ENCODE assay signal across 14 mouse cellular contexts in the genomic region with DNA sequence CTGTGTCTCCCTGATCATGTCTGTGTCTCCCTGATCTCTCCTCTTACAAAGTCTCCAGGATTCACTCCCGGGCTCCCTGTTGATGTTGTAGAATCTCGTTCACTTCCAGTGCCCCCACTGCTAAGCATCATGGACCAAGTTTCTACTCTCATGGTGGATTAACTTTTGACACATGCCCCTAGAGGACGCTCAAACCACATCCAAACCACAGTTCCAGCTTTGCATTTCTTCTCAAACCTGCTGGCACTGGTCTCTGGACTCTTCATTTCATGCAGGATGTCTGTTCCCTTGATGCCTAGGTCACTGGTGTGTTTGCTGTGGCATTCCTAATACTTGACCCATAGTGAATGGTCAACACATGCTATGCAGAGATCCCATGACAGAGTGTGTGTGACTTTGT.
DNase-seq lines count a peak whose midpoint lies in the region; ATAC-seq and TF ChIP-seq lines count a peak whose summit lies in the region.
"Had no signal": no experiment of that assay in that cellular context is flagged by ENCODE, and none has a peak within 500 bp of the region (broad histone marks: within the 10 kb centered on the region; RNA-seq: fewer than 3 reads in every experiment).

No protein-coding gene starts in this region.

- H3K79me2 ChIP-seq in heart, adult 2 months (replicated peaks; ENCODE audit: control insufficient read depth, insufficient read depth, low read length), result no peaks in the 10 kb centered on the region

- intact Hi-C loops in heart, adult 2 months (cut with DNase I), result no loop called here
- intact Hi-C loops in heart, postnatal 25 days (cut with DNase I), result no loop called here

- DNase-seq in heart, adult 2 months, result no peak
- DNase-seq in heart, postnatal 25 days (ENCODE audit: low spot score), result no peak
- peak; percentile 20 to 50 for DNase-seq in layer of hippocampus, postnatal 10 days (ENCODE audit: low spot score in 2 of 2)
- no peak for DNase-seq in layer of hippocampus, adult 9-10 months (ENCODE audit: low spot score)
- peak; percentile 35 for DNase-seq in right cerebral cortex, adult 18-20 months
- no peak for DNase-seq in right cerebral cortex, postnatal 14 days
- DNase-seq: cerebellum, adult 2 months; kidney, postnatal 14 days; lung, postnatal 10 days; right cerebral cortex, postnatal 4 days had no signal

- no peaks in the 10 kb centered on the region for H3K27me3 ChIP-seq in heart, adult 2 months (ENCODE audit: control insufficient read depth, insufficient read depth, low read length)
- no peaks in the 10 kb centered on the region for H3K27me3 ChIP-seq in intestine, embryonic 16.5 days (replicated peaks; ENCODE audit: control insufficient read depth, insufficient read depth, low read length)
- H3K27me3 ChIP-seq: embryonic facial prominence, embryonic 12.5 days had no signal

- no peak for TF ChIP-seq EP300 in heart, adult 2 months (IDR thresholded peaks at IDR 0.05; ENCODE audit: insufficient read depth, low read depth, low read length)

- no peaks in the 10 kb centered on the region for H3K4me1 ChIP-seq in heart, adult 2 months (ENCODE audit: control insufficient read depth, insufficient read depth, low read length)
- no peaks in the 10 kb centered on the region for H3K4me1 ChIP-seq in intestine, embryonic 16.5 days (ENCODE audit: control insufficient read depth, insufficient read depth, low read length)
- H3K4me1 ChIP-seq: embryonic facial prominence, embryonic 12.5 days; forebrain, embryonic 10.5 days had no signal

- TF ChIP-seq POLR2A in heart, adult 2 months (IDR thresholded peaks at IDR 0.05; ENCODE audit: insufficient read depth, low read depth, low read length), result no peak

- H3K4me3 ChIP-seq in heart, adult 2 months, result no peak overlapping the region
- H3K4me3 ChIP-seq in intestine, embryonic 16.5 days (ENCODE audit: low read length), result no peak overlapping the region
- H3K4me3 ChIP-seq: embryonic facial prominence, embryonic 12.5 days; forebrain, embryonic 10.5 days had no signal

- 54% methylated on average over 3 of the region's 3 CpGs for WGBS in heart, adult 2 months
- WGBS in intestine, embryonic 16.5 days, result 52% methylated on average over 3 of the region's 3 CpGs

- TF ChIP-seq CTCF in heart, adult 2 months (IDR thresholded peaks at IDR 0.05), result peak; percentile 52

- no peak overlapping the region for H3K27ac ChIP-seq in heart, adult 2 months
- no peak overlapping the region for H3K27ac ChIP-seq in intestine, embryonic 16.5 days (ENCODE audit: low read length)
- H3K27ac ChIP-seq: embryonic facial prominence, embryonic 12.5 days; forebrain, embryonic 10.5 days had no signal

- no peaks in the 10 kb centered on the region for H3K9me3 ChIP-seq in intestine, embryonic 16.5 days (ENCODE audit: control insufficient read depth, low read length)
- H3K9me3 ChIP-seq: embryonic facial prominence, embryonic 12.5 days; forebrain, embryonic 10.5 days had no signal

- no peak overlapping the region for H3K9ac ChIP-seq in heart, adult 2 months (ENCODE audit: low read depth, low read length)
- H3K9ac ChIP-seq in intestine, embryonic 16.5 days (ENCODE audit: low read depth, low read length), result no peak overlapping the region
- H3K9ac ChIP-seq: embryonic facial prominence, embryonic 12.5 days had no signal

- no peak overlapping the region for H3K4me2 ChIP-seq in intestine, embryonic 16.5 days (ENCODE audit: low read depth, low read length)
- H3K4me2 ChIP-seq: embryonic facial prominence, embryonic 12.5 days; heart, embryonic 11.5 days had no signal

- no peaks in the 10 kb centered on the region for H3K36me3 ChIP-seq in heart, adult 2 months (ENCODE audit: control insufficient read depth, insufficient read depth, low read length)
- H3K36me3 ChIP-seq in intestine, embryonic 16.5 days (ENCODE audit: control insufficient read depth, insufficient read depth, low read length), result no peaks in the 10 kb centered on the region
- H3K36me3 ChIP-seq: embryonic facial prominence, embryonic 12.5 days; forebrain, embryonic 10.5 days had no signal

- no peak for ATAC-seq in intestine, embryonic 16.5 days

Comparison
In these comparisons a context has a peak if more than half of its experiments do, and no peak if none do; other contexts are left out.
1. DNase-seq: peak in layer of hippocampus, postnatal 10 days (2 of 2) and right cerebral cortex, adult 18-20 months (single experiment); none in heart, adult 2 months (0 of 2), heart, postnatal 25 days (single experiment), layer of hippocampus, adult 9-10 months (single experiment) and right cerebral cortex, postnatal 14 days (single experiment).